Mouse (Mus musculus) thymus, postnatal 4 days (tissue): Measurements from ENCODE around the gene Nthl1.
A peak's percentile ranks its signal among the peaks of the same experiment; 100 is the strongest.

Experiments
- DNase-seq: peaks from one replicate; pipeline ENCODE4 v3.0.0; 2021

Gene Nthl1

DNA sequence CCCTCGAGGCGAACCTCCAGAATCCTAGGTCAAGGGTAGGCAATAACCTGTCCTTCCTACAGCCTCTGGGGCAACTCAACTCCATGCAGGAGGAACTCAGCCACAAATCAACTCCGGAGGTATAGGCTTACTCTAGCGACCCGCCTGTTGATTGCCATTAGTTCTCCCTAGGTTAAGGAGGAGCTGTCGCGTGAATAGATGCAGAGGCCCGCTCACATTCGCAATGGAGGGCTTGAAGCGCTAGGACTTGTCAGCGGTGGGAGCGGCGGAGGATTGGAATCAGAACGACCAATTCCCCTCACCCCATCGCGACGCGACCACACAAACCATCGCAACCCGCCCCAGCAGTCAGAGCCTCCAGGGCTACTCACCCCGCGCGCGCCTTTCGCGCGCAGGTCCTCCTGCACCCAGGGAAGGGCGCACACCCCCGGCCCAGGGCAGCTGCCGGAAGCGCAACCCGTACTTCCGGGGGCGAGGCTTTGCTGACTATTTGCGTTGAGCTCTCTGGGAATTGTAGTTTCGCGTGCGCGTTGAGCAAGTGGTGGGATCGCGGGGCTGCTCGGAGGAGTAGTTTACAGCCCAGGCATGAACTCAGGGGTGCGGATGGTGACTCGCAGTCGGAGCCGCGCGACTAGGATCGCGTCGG, at the start of gene Nthl1, which contains the start of gene Tsc2:
TSS of gene Nthl1 (plus strand) at position 514 of the 646 bp plus-strand sequence.
TSS of gene Tsc2 (minus strand) at position 464 of the 646 bp plus-strand sequence.
- DNase-seq = peak; percentile 91

DNA sequence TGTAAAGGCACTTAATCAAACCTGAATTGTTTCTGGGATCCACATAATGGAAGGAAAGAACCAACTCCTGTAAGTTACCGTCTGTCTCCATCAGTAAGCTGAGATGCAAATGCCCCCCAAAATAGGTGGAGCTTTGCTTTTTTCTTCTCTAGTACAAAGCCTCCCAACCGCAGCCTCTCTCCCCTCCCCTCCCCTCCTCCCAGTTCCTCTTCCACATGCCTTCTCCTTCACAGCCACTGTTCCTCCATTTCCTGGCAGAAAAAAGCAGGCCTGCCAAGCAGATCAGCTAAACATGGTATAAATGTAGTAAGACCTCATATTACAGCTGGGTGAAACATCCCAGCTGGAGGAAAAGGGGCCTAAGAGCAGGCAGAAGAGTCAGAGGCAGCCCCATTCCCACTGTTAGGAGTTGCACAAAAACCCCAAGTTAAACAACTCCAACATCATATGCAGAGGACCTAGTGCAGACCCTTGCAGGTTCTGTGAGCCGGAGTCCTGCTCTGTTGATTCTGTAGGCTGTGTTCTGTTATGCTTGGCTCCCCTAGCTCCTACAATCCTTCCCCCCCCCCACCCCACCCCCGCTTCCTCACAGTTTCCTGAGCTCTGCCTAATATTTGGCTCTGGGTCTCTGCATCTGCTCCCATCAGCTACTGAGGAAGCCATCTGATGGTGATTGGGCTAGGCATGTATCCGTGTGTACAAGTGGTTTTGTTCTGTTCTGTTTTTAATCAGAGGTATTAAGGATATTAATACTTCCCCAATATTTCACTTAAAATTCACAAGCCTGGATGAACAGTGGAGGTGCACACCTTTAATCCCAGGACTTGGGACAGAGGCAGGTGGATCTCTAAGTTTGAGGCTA, 48.6 kb upstream of the Nthl1 start:
- no peak for DNase-seq

DNA sequence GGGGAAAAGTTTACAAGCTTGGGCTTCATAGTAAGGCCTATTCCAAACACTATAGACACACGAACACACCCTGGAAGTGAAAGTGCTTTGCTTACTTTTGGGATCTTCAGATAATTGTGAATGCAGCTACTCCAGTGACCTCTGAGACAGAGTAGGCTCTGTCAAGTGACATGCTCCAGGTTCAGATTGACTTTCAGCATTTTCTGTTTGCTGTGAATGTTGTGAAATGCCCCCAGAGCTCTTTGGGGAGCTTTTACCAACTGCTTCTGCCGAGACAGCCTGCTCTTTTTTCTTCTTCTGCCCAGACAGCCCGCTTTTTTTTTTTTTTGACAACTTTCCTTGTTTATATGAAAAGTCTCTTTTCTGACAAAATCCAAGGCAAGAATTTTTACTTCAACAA, 48.0 kb upstream of the Nthl1 start:
- DNase-seq = no peak

DNA sequence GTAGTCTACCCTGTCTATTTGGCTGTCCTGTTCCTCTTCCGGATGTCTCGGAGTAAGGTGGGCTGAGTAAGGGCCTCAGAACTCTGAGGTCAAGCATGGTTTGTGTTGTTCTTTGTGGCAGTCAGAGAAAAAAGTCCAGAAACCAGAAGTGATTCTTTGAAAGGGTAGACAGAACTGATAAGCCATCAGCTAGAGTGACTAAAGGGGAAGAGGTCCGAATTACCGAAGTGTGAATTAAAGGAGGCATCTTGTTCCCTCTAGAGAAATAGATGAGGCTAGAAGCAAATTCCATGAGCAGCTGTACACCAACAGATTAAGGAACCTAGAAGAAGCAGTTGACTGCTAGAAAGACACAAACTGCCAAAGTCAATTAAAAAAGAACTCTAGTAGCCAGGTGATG, 45.9 kb upstream of the Nthl1 start:
- no peak for DNase-seq

DNA sequence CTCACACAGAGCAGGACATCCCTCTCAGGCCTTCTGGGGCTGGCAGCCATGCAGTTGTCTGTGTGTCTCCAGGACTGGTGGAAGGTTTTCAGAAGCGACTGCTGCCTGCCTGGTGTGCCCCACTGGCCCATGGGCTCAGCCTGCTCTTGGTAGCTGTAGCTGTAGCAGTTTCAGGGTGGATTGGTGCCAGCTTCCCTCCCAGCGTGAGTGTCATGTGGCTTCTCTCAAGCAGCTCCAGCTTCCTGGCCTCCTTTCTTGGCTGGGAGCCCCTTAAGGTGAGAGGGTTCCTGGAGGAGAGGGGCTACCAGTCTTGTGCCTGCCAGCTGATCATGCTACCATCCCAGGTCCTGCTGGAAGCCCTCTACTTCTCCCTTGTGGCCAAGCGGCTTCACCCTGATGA, 41.5 kb upstream of the Nthl1 start:
- DNase-seq = no peak

DNA sequence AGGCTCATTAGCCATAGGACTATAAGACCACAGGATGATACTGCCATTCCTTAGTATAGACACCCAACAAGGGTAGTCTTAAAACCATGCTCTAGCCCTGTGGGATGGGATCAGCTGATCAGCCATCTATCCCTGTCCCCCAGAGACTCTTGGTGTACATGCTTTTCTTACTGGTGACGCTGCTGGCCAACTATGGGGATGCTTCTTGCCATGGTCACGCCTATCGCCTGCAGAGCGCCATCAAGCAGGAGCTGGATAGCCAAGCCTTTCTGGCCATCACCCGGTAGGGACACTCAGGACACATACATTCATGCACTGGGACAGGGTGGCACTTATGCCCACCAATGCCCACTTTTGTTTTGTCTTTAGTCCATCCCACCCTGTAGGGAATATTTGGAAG, 40.8 kb upstream of the Nthl1 start:
- no peak for DNase-seq

DNA sequence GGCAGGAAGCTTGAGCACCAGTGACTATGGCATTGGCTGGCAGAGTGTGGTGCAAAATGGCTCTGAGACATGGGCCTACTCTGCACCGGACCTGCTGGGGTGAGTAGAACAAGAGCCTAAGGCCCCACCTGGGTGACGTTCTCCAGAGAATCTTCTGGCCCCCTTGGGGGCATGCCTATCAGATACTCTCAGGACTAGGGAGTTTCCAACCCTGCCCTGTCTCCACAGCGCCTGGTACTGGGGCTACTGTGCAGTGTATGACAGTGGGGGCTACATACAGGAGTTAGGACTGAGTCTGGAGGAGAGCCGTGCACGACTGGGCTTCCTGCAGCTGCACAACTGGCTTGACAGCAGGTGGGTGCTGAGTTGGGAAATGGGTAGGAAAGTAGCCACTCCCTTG, 39.2 kb upstream of the Nthl1 start:
- no peak for DNase-seq

DNA sequence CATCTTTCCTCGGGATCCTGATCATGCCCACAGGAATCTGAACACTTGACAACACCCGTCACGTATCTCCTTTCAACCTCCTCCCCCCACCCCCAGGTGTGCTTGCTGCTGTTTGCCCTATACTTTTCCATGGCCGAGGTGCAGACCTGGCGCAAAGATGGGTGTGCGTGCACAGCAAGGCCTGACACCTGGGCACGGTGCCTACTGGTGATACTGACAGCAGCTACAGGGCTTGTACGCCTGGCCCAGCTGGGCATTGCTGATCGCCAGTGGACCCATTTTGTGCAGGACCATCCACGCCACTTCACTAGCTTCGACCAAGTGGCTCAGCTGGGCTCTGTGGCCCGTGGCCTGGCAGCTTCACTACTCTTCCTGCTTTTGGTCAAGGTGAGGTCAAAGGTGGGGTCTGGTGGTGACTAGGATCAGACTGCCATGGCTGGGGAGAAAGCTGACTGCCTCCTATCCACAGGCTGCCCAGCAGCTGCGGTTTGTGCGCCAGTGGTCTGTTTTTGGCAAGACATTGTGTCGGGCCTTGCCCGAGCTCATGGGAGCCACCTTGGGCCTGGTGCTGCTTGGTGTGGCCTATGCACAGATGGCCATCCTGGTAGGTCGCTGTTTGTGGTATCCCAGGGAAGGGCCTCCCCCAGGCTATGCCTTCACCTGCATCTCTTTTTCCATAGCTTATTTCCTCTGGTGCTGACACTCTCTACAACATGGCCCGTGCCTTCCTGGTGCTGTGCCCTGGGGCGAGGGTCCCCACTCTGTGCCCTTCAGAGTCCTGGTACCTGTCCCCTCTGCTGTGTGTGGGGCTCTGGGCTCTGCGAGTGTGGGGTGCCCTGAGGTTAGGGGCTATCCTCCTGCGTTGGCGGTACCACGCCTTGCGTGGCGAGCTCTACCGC, 38.2 kb upstream of the Nthl1 start:
- no peak for DNase-seq

DNA sequence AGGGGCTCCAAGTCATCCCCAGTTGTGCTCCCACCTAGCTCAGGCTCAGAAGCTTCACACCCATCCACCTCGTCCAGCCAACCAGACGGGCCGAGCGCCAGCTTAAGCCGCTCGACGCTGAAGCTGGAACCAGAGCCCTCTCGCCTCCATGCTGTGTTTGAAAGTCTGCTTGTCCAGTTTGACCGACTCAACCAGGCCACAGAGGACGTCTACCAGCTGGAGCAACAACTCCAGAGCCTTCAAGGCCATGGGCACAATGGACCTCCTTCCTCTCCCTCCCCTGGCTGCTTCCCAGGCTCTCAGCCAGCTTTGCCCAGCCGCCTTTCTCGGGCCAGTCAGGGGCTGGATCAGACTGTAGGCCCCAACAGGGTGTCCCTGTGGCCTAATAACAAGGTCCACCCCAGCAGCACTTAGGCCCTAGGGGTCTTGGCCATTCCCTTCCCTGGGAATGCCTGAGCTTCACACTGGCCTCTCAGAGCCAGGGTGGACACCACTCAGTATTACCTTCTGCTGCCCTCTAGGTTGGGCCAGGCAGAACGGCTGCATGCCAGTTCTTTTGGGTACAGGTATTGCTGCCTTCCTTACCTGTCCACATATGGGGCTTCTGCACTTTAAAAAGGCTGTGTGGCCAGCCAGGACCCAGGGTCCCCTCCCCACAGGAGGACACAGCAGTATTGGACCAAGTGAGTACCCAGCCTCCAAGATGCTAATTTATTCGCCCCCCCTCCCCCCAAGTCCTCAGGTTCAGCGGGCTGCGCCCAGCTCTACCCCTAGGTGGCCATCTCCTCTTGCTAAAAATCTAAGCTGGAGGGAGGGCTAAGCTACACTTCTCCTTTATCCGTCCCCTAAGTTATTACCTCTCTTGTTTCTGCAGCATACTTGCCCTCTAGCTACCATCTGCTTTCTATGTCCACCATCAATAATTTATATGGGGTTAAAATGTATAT, 37.1 kb upstream of the Nthl1 start:
- DNase-seq = no peak

DNA sequence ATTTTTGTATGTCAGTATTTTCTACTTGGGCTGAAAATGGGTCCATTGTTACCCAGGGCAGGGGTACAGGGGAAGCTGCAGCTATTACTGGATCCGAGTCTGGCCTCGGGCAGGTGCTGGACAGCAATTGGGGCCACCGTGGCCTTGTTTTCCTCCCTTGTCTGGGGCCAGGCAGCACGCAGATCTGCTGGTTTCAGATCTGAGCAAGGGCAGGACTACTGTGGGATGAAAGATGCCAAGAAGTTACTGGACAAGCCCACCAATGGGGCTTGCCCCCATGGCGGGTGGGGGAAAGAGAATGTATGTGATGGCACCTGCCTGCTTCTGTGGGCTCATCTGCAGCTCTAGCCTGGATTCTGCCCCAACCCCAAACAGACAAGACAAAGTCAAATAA, 36.4 kb upstream of the Nthl1 start:
- no peak for DNase-seq

DNA sequence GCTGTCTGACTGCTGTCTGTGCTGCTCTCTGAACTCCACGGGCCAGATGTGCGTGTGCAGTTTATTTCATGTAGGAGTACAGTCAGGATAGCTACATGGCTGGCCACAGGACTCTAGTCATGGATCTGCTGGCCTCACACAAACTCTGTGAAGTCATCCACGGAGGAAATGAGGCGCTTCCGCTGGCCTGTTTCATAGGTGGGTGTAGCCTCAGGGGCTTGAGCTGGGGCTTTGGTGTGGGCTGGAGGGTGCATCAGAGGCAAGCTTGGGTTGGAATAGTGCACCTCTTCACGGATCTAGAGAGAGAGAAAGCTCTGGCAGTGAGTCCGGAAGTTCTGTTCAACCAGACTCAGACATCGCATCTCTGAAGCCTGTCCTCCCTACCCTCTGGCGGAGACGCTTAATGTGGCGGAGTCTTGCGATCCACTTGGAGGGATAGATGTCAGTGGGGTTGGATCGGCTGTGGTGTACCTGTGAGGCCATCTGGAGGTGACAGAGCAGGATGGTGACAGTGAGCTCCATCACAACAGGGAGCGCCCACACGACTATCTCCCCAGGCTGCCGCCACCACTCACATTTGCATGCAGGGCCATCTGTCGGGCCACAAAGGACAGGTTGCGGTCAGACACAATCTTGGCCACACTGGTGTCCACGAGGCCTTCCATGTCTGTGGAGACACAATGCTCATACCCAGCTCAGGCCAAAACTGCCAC, 35.9 kb upstream of the Nthl1 start:
- DNase-seq = no peak

DNA sequence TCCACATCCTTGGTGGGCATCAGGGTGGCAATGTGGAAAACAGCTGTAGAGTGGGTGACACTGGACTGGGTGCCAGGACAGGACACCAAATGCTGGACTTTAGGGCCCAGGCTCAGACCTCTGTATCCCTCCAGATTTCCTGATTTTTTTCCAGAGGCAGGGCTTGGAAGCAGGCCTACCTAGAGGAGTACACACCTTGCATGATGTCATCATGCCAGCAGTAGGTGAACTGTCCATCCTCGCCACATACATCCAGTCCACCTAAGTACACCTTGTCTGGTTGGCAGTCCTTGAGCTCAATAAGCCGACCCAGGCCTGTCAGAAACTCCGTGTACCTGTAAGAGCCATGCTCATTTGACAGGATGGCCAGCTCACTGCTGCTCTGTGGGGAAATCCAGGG, 34.5 kb upstream of the Nthl1 start:
- no peak for DNase-seq

DNA sequence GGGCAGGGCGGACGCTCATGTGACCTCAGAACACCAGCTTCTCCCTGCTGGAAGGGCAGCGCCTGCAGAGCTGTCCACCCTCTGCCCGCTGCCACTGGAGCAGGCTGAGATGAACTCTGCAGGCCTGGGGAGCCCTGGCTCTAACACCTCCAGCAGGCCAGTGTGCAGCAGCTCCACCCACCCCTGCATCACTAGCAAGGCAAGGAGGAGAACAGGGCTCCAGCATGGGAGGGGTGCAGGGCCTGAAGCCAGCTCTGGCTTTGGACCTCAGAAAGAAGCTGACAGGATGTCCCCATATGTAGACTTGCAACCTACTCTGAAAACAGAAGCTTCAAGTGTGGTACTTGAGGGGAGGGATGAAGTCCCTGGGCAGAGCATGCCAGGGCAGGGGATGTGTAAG, 32.0 kb upstream of the Nthl1 start:
- no peak for DNase-seq

DNA sequence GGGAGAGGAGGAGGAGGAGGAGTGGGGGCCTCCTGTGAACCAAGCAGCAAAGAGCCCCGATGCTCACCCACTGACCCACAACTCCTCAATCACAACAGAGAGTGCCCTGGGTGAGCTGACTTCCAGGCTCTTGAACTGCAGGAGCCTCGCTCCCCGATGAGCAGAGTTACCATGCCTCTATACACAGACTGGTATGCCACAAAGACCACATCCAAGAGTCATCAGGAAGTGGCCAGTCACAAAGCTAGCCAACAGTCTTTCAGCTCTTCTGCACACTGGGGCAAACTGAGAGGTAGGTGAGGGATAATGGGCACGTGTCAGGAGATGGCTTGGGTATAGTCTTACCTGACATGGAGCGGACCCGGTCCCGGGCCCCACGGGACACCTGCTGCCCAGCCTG, 28.5 kb upstream of the Nthl1 start:
- no peak for DNase-seq

DNA sequence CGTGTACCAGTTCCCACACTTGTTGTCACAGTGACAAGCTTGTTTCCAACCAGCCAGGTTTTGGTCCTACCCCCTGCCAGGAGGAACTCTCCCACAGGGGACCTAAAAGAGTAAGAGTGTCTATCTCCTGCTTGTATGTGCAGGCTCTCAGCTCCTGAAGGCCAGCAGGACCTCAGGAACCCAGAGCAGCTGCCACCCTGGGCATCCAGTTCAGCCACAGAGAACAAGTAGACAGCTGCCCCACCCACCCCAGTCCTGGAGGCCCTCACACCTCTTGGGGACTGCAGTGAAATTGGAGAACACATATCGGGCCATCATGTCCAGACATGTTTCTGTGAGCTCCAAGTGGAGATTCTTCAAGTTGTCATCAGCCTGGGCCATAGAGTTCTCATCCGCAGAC, 27.9 kb upstream of the Nthl1 start:
- DNase-seq = no peak

DNA sequence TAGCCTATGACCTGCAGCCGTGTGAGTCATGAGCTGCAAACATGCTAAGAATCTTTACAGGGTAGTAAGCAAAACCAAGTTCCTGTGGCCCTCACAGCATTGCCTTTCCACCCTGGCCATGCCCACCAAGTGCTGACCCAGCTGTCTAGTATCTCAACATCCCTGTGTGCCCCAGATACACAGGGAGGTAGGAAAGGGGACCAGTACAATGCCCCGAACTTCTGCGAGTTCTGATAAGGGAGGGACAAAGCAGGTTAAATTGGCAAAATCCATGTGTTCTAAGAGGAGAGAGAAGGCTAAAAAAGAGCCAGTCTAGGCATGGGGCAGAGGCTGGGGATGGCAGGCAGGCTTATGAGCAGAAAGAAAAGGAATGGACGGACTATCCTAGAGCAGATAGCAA, 24.1 kb upstream of the Nthl1 start:
- no peak for DNase-seq

DNA sequence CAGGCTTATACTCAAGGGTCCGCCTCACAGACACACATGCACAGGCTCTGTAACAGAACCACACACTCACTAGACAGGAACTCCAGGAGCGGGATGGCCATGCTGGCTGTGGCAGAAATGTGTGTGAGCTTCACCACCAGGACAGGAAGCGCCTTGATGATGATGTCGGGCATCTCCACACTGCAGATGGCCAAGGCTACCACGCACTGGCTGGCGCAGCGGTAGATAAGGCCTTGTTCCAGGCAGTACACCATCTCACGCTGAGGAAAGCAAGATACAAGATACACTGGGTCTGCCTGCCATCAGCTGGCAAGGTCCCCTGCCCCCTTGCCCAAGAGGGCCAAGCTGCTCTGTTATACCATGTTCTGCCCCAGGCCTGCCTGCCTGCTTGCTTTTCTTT, 23.6 kb upstream of the Nthl1 start:
- DNase-seq = no peak

DNA sequence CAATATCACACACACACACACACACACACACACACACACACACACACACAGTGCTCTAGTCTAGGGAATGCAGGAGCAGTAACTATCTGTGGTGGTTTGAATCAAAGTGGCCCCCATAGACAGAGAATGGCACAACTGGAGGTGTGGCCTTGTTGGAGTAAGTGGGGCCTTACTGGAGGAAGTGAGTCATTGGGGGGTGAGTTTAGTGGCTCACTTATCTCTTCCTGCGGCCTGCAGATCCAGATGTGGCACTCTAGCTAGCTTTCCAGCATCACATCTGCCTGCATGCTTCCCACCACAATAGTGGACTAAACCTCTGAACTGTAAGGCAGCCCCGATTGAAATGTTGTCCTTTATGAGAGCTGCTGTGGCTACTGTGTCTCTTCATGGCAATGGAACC, 21.8 kb upstream of the Nthl1 start:
- no peak for DNase-seq

DNA sequence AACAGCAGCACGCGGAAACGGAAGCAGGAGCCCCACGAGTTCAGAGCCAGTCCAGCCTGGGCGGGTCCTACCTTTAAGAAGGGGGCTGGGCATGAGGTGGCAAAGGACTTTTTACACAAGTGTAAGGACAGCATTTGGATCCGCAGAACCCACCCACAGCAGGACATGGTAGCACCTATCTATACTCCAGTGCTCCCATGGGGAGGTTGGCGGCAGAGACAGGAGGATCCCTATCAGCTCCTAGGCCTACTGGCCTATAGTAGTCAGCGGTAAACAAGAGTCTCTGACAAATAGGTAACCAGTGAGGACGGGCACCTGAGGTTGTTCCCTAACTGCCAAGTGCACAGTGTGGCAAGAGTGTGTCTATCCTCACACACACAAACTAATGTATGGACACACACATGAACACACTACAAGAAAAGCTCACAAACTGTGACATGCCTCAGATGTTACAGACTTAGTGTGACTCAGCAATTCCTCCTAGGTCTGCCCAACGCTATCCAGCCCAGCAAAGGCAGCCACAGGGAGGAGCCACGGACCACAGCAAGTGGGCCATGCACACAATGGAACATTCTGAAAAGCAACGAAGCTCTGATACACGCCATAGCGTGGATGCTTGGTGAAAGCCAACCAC, 14.8 kb upstream of the Nthl1 start:
- DNase-seq = no peak

DNA sequence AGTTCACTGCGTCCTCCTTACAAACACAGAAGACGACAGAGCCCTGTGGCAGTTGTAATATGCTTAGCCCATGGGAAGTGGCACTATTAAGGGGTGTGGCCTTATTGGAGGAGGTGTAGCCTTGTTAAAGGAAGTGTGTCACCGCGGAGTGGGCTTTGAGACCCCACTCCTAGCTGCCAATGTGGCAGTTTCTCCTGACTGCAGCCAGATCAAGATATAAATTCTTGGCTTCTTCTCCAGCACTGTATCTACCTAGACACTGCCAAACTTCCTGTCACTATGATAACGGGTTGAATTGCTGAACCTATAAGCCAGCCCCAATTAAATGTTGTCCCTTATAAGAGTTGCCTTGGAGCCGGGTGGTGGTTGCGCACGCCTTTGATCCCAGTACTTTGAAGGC, 7.0 kb upstream of the Nthl1 start:
- DNase-seq = no peak

DNA sequence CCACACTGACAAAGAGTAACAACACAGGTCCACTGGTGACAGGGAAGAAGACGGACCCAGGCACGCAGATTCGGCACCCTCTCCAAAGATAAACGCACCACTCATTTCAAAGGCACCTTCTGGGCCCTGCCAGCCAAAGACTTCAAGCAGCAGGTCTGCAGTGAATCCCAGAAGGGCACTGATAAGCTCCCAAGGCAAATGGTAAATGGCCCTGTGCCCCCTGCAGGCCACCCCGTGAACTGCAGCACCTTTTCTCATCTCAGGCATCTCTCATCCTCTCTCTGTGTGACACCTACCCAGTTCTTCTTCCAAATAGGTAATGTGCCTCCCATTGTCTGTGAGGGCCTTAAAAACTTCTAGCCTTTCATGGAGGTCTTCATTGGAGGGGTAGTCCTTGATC, 3.8 kb upstream of the Nthl1 start:
- DNase-seq = peak; percentile 85
